Mouse (Mus musculus) kidney, postnatal 4 days (tissue): ENCODE results near the gene Itpkb.

Source experiments
- DNase-seq, 2 experiments: peaks; one replicate each; pipeline ENCODE4 v3.0.0; 2021; ENCODE audit warnings: mixed read lengths in 2 of 2

Itpkb gene

GRCm38 (mm10) chr1:180423931-180424330 is 93.6 kb downstream of the Itpkb start:
- DNase-seq = no peak

GRCm38 (mm10) chr1:180426405-180426804 is 96.1 kb downstream of the Itpkb start:
- DNase-seq = no peak

GRCm38 (mm10) chr1:180427685-180428084 is 97.4 kb downstream of the Itpkb start:
- DNase-seq = no peak

GRCm38 (mm10) chr1:180428101-180428712 is 97.9 kb downstream of the Itpkb start:
- DNase-seq = peak; percentile 67 to 73

DNA sequence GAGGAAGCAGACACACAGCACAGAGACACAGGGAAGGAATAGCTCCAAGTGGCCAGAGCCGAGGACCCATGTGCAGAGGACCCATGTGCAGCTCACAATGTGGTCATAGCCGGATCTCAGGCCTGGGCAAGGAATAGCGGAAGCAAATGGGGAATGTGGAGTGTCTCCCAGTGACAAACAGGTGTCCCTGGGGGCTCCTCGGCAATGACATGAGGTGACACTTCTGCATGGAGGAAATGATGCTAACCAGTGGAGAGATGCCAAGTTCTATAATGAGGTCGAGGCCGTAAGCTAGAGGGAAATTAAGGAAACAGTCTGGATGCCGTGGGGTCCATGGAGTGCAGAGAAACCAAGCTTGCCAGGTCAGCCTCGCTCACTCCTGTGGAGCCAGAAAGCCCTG is 98.6 kb downstream of the Itpkb start:
- DNase-seq = no peak

GRCm38 (mm10) chr1:180429819-180430218 is 99.5 kb downstream of the Itpkb start:
- no peak for DNase-seq

DNA sequence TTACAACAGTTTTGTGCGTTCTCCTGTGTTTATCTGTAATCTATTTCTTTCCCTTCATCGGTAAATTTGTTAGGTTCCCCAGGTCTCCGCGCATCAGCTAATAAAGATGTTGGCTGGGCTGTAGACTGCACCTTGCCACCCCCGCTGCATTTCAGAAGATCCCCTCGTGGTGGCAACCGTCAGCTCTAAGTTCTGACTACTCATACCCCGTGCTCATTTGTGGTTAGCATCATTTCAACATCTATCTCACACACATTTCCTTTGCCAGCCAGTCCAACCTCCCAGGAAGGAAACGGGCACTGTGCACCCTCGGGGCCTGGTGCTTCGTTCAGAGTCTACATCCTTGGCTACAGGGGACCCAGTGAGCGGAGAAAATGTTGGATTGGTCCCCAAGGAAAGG is 101.5 kb downstream of the Itpkb start:
- DNase-seq = peak in 1 of 2 experiments; percentile 29

DNA sequence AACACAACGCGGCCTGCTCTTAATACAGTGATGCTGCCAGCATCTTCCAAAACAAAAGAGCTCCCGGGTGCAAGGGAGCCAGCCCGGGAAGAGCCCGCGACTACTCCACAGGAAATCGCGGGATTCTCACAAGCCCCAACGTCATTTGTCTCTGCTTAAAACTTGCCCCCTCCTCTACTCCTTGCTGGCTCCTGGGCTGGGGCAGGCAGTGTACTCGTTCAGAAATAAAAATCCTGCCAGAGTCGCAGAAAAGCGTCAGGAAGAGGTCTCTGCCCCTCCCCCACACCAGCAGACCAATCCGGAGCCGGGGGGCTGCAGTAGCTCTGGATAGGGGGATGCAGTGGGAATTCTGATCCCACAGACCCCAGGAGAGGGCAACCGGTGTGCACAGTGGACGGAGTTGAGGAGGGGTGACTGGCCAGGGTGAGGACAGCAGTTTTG is 102.8 kb downstream of the Itpkb start:
- peak in 1 of 2 experiments; percentile 33 for DNase-seq

GRCm38 (mm10) chr1:180433796-180434566 is 103.7 kb downstream of the Itpkb start:
- DNase-seq = peak; percentile 72 to 79

- peak in 1 of 2 experiments; percentile 65 for DNase-seq
Observed at GRCm38 (mm10) chr1:180434925-180435324, 104.6 kb downstream of the Itpkb start.

GRCm38 (mm10) chr1:180439496-180439895 is 109.2 kb downstream of the Itpkb start:
- no peak for DNase-seq

GRCm38 (mm10) chr1:180444411-180444810 is 114.1 kb downstream of the Itpkb start:
- DNase-seq = no peak

DNA sequence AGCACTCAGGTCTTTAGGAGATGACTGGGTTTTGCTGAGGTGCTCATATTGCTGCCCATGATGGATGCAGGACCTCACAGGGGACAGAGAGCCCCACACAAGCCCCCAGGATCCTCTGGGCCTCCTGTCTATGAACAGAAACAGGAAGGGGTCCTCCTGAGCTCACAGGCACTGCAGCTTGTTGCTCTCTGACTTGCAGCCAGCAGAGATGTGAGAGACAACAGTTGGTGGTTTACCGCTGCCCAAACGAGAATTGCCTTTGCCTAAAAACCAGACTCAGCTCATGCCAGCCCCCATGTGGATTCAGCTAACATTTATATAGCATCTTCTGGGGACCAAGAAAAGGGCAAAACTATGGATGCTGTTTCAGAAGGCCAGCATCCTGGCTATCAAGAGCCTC is 119.4 kb downstream of the Itpkb start:
- no peak for DNase-seq

- peak; percentile 29 to 38 for DNase-seq
Observed at GRCm38 (mm10) chr1:180458274-180458673, 128.0 kb downstream of the Itpkb start.

DNA sequence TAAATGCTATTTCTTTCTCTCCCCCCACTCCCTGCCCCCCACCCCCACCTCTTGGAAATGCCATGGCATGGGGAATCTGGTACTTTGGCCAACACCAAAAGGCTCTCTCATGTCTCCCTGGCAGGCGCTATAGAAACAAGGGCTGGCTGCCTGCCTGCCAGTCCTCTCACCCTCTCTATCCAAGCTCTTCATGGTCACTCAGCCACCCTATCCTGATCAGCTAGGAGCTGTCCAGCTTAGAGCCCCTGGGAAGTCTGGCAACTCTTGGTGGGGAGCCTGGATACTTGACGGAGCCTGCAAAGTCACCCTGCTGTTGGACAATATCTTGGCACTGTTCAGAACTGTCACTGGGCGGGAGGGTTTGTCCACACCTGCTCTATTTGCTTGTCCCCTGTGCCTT is 128.4 kb downstream of the Itpkb start:
- no peak for DNase-seq

GRCm38 (mm10) chr1:180460721-180461120 is 130.4 kb downstream of the Itpkb start:
- DNase-seq = peak; percentile 24 to 37

- DNase-seq = no peak
Observed at GRCm38 (mm10) chr1:180462396-180462795, 132.1 kb downstream of the Itpkb start.

DNA sequence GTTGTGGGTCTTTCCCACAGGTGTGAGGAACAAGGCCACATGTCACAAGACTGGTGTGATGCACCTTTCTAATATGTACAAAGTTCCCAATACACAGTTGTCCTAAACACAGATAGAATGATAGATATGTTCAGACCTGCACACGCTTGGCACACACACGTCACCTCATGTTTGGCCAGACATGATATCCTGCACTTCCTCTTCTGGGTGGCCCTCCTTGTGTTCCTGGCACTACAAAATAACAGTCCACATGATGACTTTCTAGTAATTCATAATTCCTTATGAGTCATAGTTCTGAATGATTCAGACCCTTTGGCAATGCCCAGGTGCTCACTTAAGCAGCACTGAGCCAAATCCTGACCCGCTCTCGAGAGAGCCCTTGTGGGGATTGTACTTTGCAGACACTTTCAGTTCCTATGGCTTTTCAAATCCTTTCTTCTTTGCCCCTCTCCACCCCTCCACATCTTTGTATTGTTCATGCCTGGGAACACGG is 132.7 kb downstream of the Itpkb start:
- DNase-seq = no peak

GRCm38 (mm10) chr1:180464357-180464756 is 134.1 kb downstream of the Itpkb start:
- no peak for DNase-seq

DNA sequence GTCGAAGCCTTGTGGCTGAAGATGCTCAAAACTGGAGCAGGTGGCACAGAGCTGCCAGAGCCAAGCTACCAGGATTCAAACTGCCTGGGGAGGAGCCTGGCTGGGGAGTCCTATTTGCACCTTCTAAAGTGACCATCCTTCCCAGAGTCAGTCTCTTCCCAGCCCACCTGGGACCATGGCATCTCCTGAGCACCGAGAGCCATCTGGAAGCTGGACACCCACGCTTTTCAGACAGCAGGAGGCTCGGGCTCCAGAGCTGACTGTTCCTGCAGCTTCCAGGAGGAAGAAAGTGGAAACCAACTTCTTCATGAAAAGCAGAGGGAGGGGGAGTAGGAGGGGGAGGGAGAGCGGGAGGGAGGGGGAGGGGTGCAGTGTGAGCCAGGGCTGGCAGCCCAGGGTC is 135.3 kb downstream of the Itpkb start:
- no peak for DNase-seq

DNA sequence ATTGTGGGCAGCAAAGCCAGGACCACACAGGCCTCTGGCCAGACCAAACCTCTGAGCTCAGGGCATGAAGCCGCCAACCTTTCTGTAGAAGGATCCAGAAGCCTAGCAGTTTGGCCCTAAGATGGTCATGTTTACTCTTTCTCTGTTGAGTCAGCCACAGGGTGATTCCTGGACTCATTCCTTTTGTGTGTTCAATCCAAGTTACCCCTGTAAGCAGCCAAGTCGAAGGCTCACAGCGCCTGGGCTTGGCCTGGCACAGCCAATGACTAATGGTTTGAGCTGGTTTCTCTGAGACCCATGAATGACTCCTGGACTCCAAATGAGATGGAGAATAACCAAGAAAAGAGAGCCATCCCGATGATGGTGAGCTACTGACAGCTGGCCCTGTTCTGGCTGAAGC is 137.7 kb downstream of the Itpkb start:
- no peak for DNase-seq

DNA sequence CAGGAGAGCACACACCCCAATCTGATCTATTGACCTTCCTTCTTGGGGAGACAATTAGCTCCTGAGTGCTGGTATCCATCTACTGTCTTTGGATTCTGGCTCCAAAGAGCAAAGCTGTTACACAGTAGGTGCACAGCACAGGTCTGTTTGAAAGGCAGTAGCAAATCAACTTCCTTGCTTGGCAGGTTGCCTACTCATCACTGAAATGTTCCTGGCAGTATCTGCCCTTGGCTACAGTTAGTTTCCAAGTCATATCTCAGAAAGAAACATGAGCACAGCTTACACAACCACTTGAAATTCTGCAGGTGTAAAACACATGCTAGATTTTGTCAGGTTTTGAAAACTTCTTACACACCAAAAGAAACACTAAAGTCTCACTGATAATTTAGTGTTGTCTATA is 143.3 kb downstream of the Itpkb start:
- DNase-seq = no peak
